Mouse (Mus musculus): ENCODE data around the gene Nfkbil1. TPM values are rescaled to one million over a fixed set of nuclear protein-coding genes. Genes with fewer than 3 reads are reported as not detected.
A peak's percentile ranks its signal among the peaks of the same experiment; 100 is the strongest.

Gene Nfkbil1
- total RNA-seq (2014; rRNA removed), result 7.5 and 7.6 TPM in 2 replicates
- polyA plus RNA-seq (2012; rRNA removed), result 7.5 and 8.6 TPM in 2 replicates

GRCm38 (mm10) chr17:35235614-35236389 lies at the start of gene Nfkbil1:
Gene Nfkbil1, minus strand, starts transcription at chr17:35235792.
- Histone ChIP-seq H3K79me2 (ENCODE audit: control insufficient read depth, insufficient read depth, low read length) (peaks cover 13% of the 10 kb centered on the region; the same call in 1 of the 2 replicates), H3K36me3 (ENCODE audit: control insufficient read depth, insufficient read depth, low read length) (no peaks in the 10 kb centered on the region), H3K9ac (ENCODE audit: low read depth, low read length) (peak within 1 kb of the TSS; percentile 98), H3K27me3 (ENCODE audit: control insufficient read depth, insufficient read depth, low read length) (no peaks in the 10 kb centered on the region), H3K4me3 (ENCODE audit: insufficient read depth, low read depth, low read length) (peak within 1 kb of the TSS; percentile 60), H3K4me1 (ENCODE audit: control insufficient read depth, insufficient read depth, low read length) (peaks cover 9% of the 10 kb centered on the region), H3K27ac (replicated peaks; ENCODE audit: insufficient read depth, low read depth, low read length) (peak within 1 kb of the TSS; percentile 90)
- under 1% methylated on average over 35 of the region's 35 CpGs for WGBS
- TF ChIP-seq POLR2A (IDR thresholded peaks at IDR 0.05; ENCODE audit: extremely low read depth, insufficient read depth, low read length) (peak; percentile 60; the same call in 1 of the 2 replicates), CTCF (IDR thresholded peaks at IDR 0.05; ENCODE audit: low read depth, low read length) (no peak)
- DNase-seq (ENCODE audit: extremely low read depth, low read depth, low spot score), result peak; percentile 91

DNA sequence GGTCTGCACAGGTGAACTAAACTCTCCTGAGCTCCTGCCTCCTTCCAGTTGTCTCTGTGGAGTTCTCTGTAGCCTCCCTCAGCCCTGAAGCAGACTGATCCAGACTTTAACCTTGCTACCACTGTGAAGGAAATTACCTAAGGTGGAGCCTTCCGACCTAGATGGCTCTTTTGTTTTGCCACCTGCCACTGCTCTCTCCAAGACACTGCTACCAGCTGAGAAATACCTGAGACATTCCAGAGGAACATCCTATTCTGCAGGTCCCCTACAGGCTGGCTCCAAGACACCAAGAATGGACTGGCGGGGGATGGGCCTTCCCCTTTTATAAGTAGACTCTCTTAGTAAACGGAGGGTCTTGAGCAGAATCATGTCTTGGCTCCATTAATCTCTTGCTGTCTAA lies 44.7 kb upstream of the Nfkbil1 start:
- WGBS, result 86% methylated on average over 3 of the region's 3 CpGs
- TF ChIP-seq CTCF (IDR thresholded peaks at IDR 0.05; ENCODE audit: low read depth, low read length) (no peak), POLR2A (IDR thresholded peaks at IDR 0.05; ENCODE audit: extremely low read depth, insufficient read depth, low read length) (no peak)
- H3K4me1 ChIP-seq (ENCODE audit: control insufficient read depth, insufficient read depth, low read length), result no peaks in the 10 kb centered on the region
- no peaks in the 10 kb centered on the region for H3K36me3 ChIP-seq (ENCODE audit: control insufficient read depth, insufficient read depth, low read length)
- H3K4me3 ChIP-seq (ENCODE audit: insufficient read depth, low read depth, low read length), result no peak overlapping the region
- no peaks in the 10 kb centered on the region for H3K79me2 ChIP-seq (ENCODE audit: control insufficient read depth, insufficient read depth, low read length)
- DNase-seq (ENCODE audit: extremely low read depth, low read depth, low spot score), result no peak
- no peak overlapping the region for H3K9ac ChIP-seq (ENCODE audit: low read depth, low read length)
- H3K27ac ChIP-seq (replicated peaks; ENCODE audit: insufficient read depth, low read depth, low read length), result no peak overlapping the region
- peaks cover 7% of the 10 kb centered on the region; the same call in 1 of the 2 replicates for H3K27me3 ChIP-seq (ENCODE audit: control insufficient read depth, insufficient read depth, low read length)

DNA sequence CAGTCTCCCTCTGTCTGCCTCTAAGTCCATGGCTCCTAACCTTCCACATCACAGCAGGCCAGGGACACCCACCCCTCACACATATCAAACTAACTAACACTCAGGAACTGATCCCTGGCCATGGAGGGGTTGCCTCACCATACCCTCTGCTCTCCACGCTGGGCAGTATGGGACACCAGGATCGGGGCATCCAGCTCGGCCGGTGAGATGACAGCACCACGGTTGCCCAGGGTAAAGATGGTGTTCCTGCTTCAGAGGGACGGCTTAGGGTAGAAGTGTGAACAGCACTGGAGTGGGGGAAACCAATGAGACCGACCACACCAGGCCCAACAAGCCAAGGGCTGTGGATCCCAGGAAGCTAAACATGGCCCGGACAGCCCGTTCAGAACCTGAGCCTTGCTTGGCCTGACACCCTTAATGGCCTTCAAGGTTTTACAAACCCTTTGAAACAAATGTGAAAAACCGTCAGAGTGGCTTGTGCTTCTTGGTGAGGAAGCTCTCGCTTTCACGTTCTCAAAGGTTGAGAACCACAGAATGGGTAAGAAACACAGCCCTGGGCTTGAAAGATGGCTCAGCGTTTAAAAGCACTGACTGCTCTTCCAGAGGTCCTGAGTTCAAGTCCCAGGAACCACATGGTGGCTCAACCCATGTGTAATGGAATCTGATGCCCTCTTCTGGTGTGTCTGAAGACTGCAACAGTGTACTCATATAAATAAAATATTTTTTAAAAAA lies 43.5 kb upstream of the Nfkbil1 start:
- Histone ChIP-seq H3K79me2 (ENCODE audit: control insufficient read depth, insufficient read depth, low read length) (no peaks in the 10 kb centered on the region), H3K27ac (replicated peaks; ENCODE audit: insufficient read depth, low read depth, low read length) (no peak overlapping the region), H3K36me3 (ENCODE audit: control insufficient read depth, insufficient read depth, low read length) (no peaks in the 10 kb centered on the region), H3K4me3 (ENCODE audit: insufficient read depth, low read depth, low read length) (no peak overlapping the region), H3K27me3 (ENCODE audit: control insufficient read depth, insufficient read depth, low read length) (peaks cover 7% of the 10 kb centered on the region; the same call in 1 of the 2 replicates), H3K4me1 (ENCODE audit: control insufficient read depth, insufficient read depth, low read length) (peaks cover 1% of the 10 kb centered on the region; the same call in 1 of the 2 replicates), H3K9ac (ENCODE audit: low read depth, low read length) (no peak overlapping the region)
- no peak for DNase-seq (ENCODE audit: extremely low read depth, low read depth, low spot score)
- WGBS, result 93% methylated on average over 13 of the region's 13 CpGs
- no peak for TF ChIP-seq CTCF (IDR thresholded peaks at IDR 0.05; ENCODE audit: low read depth, low read length)
- TF ChIP-seq POLR2A (IDR thresholded peaks at IDR 0.05; ENCODE audit: extremely low read depth, insufficient read depth, low read length), result no peak

DNA sequence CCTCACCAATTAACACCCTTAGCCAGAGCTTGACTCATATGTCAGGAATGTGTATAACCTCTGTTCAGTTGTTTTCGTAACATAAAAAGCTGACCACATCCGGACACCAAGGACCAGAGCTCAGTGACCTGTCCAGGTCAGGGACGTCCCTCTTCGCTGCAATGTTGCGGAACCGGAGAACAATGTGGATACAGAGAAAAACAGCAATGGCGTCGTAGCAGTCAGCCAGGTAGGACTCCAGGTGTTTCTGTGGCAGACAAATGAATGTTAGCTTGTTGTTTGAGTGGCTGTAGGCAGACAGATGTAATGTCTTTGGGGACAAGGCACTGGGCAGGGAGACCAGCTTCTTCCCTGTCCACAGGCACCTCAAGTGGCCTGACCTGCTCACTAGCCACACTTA lies 42.5 kb upstream of the Nfkbil1 start:
- TF ChIP-seq CTCF (IDR thresholded peaks at IDR 0.05; ENCODE audit: low read depth, low read length), result no peak
- no peak for TF ChIP-seq POLR2A (IDR thresholded peaks at IDR 0.05; ENCODE audit: extremely low read depth, insufficient read depth, low read length)
- WGBS, result 72% methylated on average over 8 of the region's 8 CpGs
- no peaks in the 10 kb centered on the region for H3K79me2 ChIP-seq (ENCODE audit: control insufficient read depth, insufficient read depth, low read length)
- no peak overlapping the region for H3K4me3 ChIP-seq (ENCODE audit: insufficient read depth, low read depth, low read length)
- no peaks in the 10 kb centered on the region for H3K36me3 ChIP-seq (ENCODE audit: control insufficient read depth, insufficient read depth, low read length)
- DNase-seq (ENCODE audit: extremely low read depth, low read depth, low spot score), result no peak
- H3K27me3 ChIP-seq (ENCODE audit: control insufficient read depth, insufficient read depth, low read length), result peaks cover 7% of the 10 kb centered on the region; the same call in 1 of the 2 replicates
- H3K4me1 ChIP-seq (ENCODE audit: control insufficient read depth, insufficient read depth, low read length), result peaks cover 1% of the 10 kb centered on the region; the same call in 1 of the 2 replicates
- H3K27ac ChIP-seq (replicated peaks; ENCODE audit: insufficient read depth, low read depth, low read length), result no peak overlapping the region
- no peak overlapping the region for H3K9ac ChIP-seq (ENCODE audit: low read depth, low read length)

DNA sequence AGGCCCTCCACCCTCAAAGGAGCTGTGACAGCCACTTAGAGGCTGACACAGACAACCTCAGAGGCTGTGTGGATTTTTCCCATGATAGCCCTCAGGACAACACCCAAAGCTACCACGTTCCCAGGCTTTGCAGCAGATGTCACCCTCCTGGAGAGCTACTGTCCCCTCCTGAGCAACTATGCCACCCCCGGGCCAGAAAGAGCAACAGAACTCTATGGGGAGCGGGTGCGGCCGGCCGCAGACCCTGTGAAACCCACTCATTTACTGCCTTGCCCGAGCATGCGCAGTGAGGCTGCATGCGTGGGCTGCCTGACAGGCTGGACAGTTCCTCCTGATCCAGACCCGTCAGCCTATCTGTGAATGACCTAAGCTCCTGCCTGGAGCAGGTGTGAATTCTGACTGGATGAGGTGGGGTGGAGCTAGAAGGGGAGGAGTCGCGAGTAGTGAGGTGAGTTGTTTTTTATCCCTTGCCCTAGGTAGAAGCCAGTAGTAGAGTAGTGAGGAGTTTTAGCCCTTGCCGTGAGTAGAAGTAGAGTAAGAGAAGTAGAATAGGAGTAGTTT lies 40.8 kb upstream of the Nfkbil1 start:
- peaks cover 7% of the 10 kb centered on the region; the same call in 1 of the 2 replicates for H3K27me3 ChIP-seq (ENCODE audit: control insufficient read depth, insufficient read depth, low read length)
- H3K27ac ChIP-seq (replicated peaks; ENCODE audit: insufficient read depth, low read depth, low read length), result no peak overlapping the region
- H3K4me1 ChIP-seq (ENCODE audit: control insufficient read depth, insufficient read depth, low read length), result peaks cover 1% of the 10 kb centered on the region; the same call in 1 of the 2 replicates
- TF ChIP-seq CTCF (IDR thresholded peaks at IDR 0.05; ENCODE audit: low read depth, low read length), result no peak
- TF ChIP-seq POLR2A (IDR thresholded peaks at IDR 0.05; ENCODE audit: extremely low read depth, insufficient read depth, low read length), result no peak
- WGBS, result 25% methylated on average over 13 of the region's 13 CpGs
- no peak overlapping the region for H3K9ac ChIP-seq (ENCODE audit: low read depth, low read length)
- no peaks in the 10 kb centered on the region for H3K36me3 ChIP-seq (ENCODE audit: control insufficient read depth, insufficient read depth, low read length)
- DNase-seq (ENCODE audit: extremely low read depth, low read depth, low spot score), result no peak
- no peaks in the 10 kb centered on the region for H3K79me2 ChIP-seq (ENCODE audit: control insufficient read depth, insufficient read depth, low read length)
- H3K4me3 ChIP-seq (ENCODE audit: insufficient read depth, low read depth, low read length), result no peak overlapping the region

All from liver, adult 2 months (tissue).